Comparison of ENCODE assay signal across 19 mouse cellular contexts in genomic region chr4:102627799-102628198, GRCm38 (mm10).
"Had no signal": no experiment of that assay in that cellular context is flagged by ENCODE, and none has a peak within 500 bp of the region (broad histone marks: within the 10 kb centered on the region; RNA-seq: fewer than 3 reads in every experiment).

No protein-coding gene starts in this region.

- H3K27ac ChIP-seq: liver, embryonic 12.5 days; liver, embryonic 14.5 days; midbrain, embryonic 10.5 days; midbrain, embryonic 13.5 days; midbrain, embryonic 15.5 days; neural tube, embryonic 13.5 days; neural tube, embryonic 15.5 days had no signal

- H3K9me3 ChIP-seq: liver, embryonic 12.5 days; midbrain, embryonic 10.5 days; midbrain, embryonic 13.5 days; midbrain, embryonic 15.5 days; neural tube, embryonic 13.5 days; neural tube, embryonic 15.5 days had no signal

- DNase-seq: lung, postnatal 14 days; lung, postnatal 4 days; retina, postnatal 1 day; right cerebral cortex, adult 18-20 months; right cerebral cortex, postnatal 25 days; right cerebral cortex, postnatal 4 days; spleen, adult 18-20 months; thymus, adult 18-20 months; thymus, postnatal 14 days; thymus, postnatal 36 days had no signal

- H3K4me3 ChIP-seq: liver, embryonic 12.5 days; midbrain, embryonic 10.5 days; midbrain, embryonic 13.5 days; midbrain, embryonic 15.5 days; myocyte; neural tube, embryonic 13.5 days; neural tube, embryonic 15.5 days had no signal

- H3K27me3 ChIP-seq: liver, embryonic 12.5 days; midbrain, embryonic 13.5 days; midbrain, embryonic 15.5 days; neural tube, embryonic 13.5 days; neural tube, embryonic 15.5 days had no signal

- H3K36me3 ChIP-seq: liver, embryonic 12.5 days; midbrain, embryonic 10.5 days; midbrain, embryonic 13.5 days; midbrain, embryonic 15.5 days; neural tube, embryonic 13.5 days; neural tube, embryonic 15.5 days had no signal

- ATAC-seq: liver, embryonic 12.5 days; lung, postnatal 0 days; midbrain, embryonic 13.5 days; midbrain, embryonic 15.5 days had no signal

- H3K9ac ChIP-seq: liver, embryonic 12.5 days; liver, embryonic 14.5 days; midbrain, embryonic 13.5 days; midbrain, embryonic 15.5 days; neural tube, embryonic 13.5 days; neural tube, embryonic 15.5 days had no signal

- H3K4me2 ChIP-seq: liver, embryonic 12.5 days; midbrain, embryonic 13.5 days; midbrain, embryonic 15.5 days; neural tube, embryonic 13.5 days; neural tube, embryonic 15.5 days had no signal

- H3K4me1 ChIP-seq: liver, embryonic 12.5 days; neural tube, embryonic 15.5 days had no signal
